Mouse (Mus musculus) c-Kit-positive CD71-positive TER-119-positive erythroid progenitor cells, embryonic 14.5 days (primary cell): ENCODE results near the gene Efs.
"Not testable (repeated sequence)": the region's sequence is repeated elsewhere in the genome, so short reads cannot be mapped to it uniquely, and the experiment has no call there.

Experiments
- DNase-seq: peaks from one replicate; pipeline ENCODE4 v3.0.0-alpha.2; 2013; ENCODE audit warnings: low spot score

Efs gene

GRCm38 (mm10) chr14:54947008-54947407 lies 21.1 kb upstream of the Efs start:
- DNase-seq, result not testable (repeated sequence)

GRCm38 (mm10) chr14:54945975-54946704 lies 20.2 kb upstream of the Efs start:
- no peak for DNase-seq

- DNase-seq, result no peak
Observed at GRCm38 (mm10) chr14:54944939-54945338, 19.0 kb upstream of the Efs start.

- no peak for DNase-seq
Observed at GRCm38 (mm10) chr14:54943971-54944370, 18.0 kb upstream of the Efs start.

GRCm38 (mm10) chr14:54942479-54942878 lies 16.6 kb upstream of the Efs start:
- DNase-seq, result no peak

- no peak for DNase-seq
Observed at GRCm38 (mm10) chr14:54941024-54941978, 15.4 kb upstream of the Efs start.

- DNase-seq, result no peak
Observed at GRCm38 (mm10) chr14:54940176-54940530, 14.2 kb upstream of the Efs start.

GRCm38 (mm10) chr14:54939434-54940175 lies 13.7 kb upstream of the Efs start:
- peak; percentile 52 for DNase-seq

- no peak for DNase-seq
Observed at GRCm38 (mm10) chr14:54938431-54939219, 12.7 kb upstream of the Efs start.

- DNase-seq, result no peak
Observed at GRCm38 (mm10) chr14:54937361-54938182, 11.6 kb upstream of the Efs start.

GRCm38 (mm10) chr14:54936831-54937160 lies 10.9 kb upstream of the Efs start:
- DNase-seq, result no peak

GRCm38 (mm10) chr14:54935904-54936830 lies 10.2 kb upstream of the Efs start, which contains the start of gene Cmtm5:
TSS of gene Cmtm5 (plus strand) at chr14:54936261.
- DNase-seq, result no peak

GRCm38 (mm10) chr14:54932645-54933150 lies 6.8 kb upstream of the Efs start, which contains the start of gene Il25:
TSS of gene Il25 (plus strand) at chr14:54932695.
- no peak for DNase-seq

GRCm38 (mm10) chr14:54930431-54930830 lies 4.5 kb upstream of the Efs start:
- no peak for DNase-seq

- no peak for DNase-seq
Observed at GRCm38 (mm10) chr14:54929801-54930200, 3.9 kb upstream of the Efs start.

GRCm38 (mm10) chr14:54927296-54927695 lies 1.4 kb upstream of the Efs start:
- no peak for DNase-seq

GRCm38 (mm10) chr14:54926401-54927158 lies 654 bp upstream of the Efs start:
- no peak for DNase-seq

GRCm38 (mm10) chr14:54924641-54925348 lies 1.1 kb downstream of the Efs start:
- DNase-seq, result peak; percentile 40
